Mouse (Mus musculus) ES-E14 (cell line): ENCODE data around the gene Fkbp4. TPM values are rescaled to one million over a fixed set of nuclear protein-coding genes. Genes with fewer than 3 reads are reported as not detected.

Experiments used
- DNase-seq: peaks from one replicate; pipeline ENCODE4 v3.0.0-alpha.2; 2013; ENCODE audit warnings: low read depth, low spot score
- H3K27ac ChIP-seq: 2 replicates; pipeline ENCODE4 v1.5.1; 2012; ENCODE audit warnings: low read depth, mild to moderate bottlenecking, low read length, moderate library complexity, mixed read lengths; ENCODE audit not compliant: poor library complexity, insufficient read depth, severe bottlenecking
- H3K36me3 ChIP-seq: 2 replicates; pipeline ENCODE4 v1.6.1; 2012; ENCODE audit warnings: mild to moderate bottlenecking, low read length, moderate library complexity, mixed read lengths; ENCODE audit not compliant: control insufficient read depth, poor library complexity, insufficient read depth, severe bottlenecking
- H3K4me1 ChIP-seq, 2 experiments: fragments of 150-350 bp in 1 of 2; sonication (generic) in 1 of 2; 2 replicates each; pipeline ENCODE4 v1.6.1; 2012; ENCODE audit warnings: low read length in 2 of 2, mild to moderate bottlenecking in 1 of 2, mixed read lengths in 1 of 2; ENCODE audit not compliant: control insufficient read depth in 2 of 2, insufficient read depth in 2 of 2, poor library complexity in 1 of 2
- H3K4me3 ChIP-seq, 2 experiments: fragments of 150-350 bp in 1 of 2; sonication (generic) in 1 of 2; 2 replicates each; pipeline ENCODE4 v1.5.1; 2012; ENCODE audit warnings: low read length in 2 of 2, low read depth in 1 of 2, mild to moderate bottlenecking in 1 of 2, mixed read lengths in 1 of 2; ENCODE audit not compliant: insufficient read depth in 1 of 2, poor library complexity in 1 of 2, severe bottlenecking in 1 of 2
- H3K9ac ChIP-seq: 2 replicates; pipeline ENCODE4 v1.6.1; 2012; ENCODE audit warnings: low read depth, mild to moderate bottlenecking, low read length, mixed read lengths; ENCODE audit not compliant: poor library complexity, insufficient read depth, severe bottlenecking
- H3K9me3 ChIP-seq: fragments of 150-350 bp; sonication (generic); 2 replicates; pipeline ENCODE4 v1.6.1; 2012; ENCODE audit warnings: low read depth, mild to moderate bottlenecking, low read length; ENCODE audit not compliant: control insufficient read depth, insufficient read depth
- CHD2 ChIP-seq: IDR thresholded peaks from 2 replicates; pipeline ENCODE4 v1.6.1; 2014; ENCODE audit warnings: mild to moderate bottlenecking, low read depth, low read length, inconsistent platforms
- HCFC1 ChIP-seq: IDR thresholded peaks from 2 replicates; pipeline ENCODE4 v1.6.1; 2012; ENCODE audit warnings: low read length, inconsistent platforms, borderline replicate concordance; ENCODE audit not compliant: insufficient read depth
- MAFK ChIP-seq: IDR thresholded peaks from 2 replicates; pipeline ENCODE4 v1.6.1; 2014; ENCODE audit warnings: mild to moderate bottlenecking, low read depth, low read length, inconsistent platforms; ENCODE audit not compliant: insufficient read depth
- ZC3H11A ChIP-seq: IDR thresholded peaks from 2 replicates; pipeline ENCODE4 v1.6.1; 2012; ENCODE audit warnings: low read depth, mild to moderate bottlenecking, inconsistent platforms, low read length, borderline replicate concordance
- ZNF384 ChIP-seq: IDR thresholded peaks from 2 replicates; pipeline ENCODE4 v1.6.1; 2012; ENCODE audit warnings: low read depth, low read length, inconsistent platforms
- in situ Hi-C, 2 experiments: fragments of 600-800 bp; cut with MboI; formaldehyde crosslinking; loops; one replicate each; pipeline ENCODE4 v1.15.1; 2025; ENCODE audit warnings: low sequenced_read_pairs in 2 of 2, inconsistent platforms in 1 of 2; ENCODE audit not compliant: unreplicated experiment in 2 of 2
- total RNA-seq: library from RNA; depleted of rRNA; stranded (reverse); fragments of 300-350 nt; gene quantifications from 2 replicates; pipeline ENCODE4 v1.2.3, GENCODE M21; 2012

The Fkbp4 gene
- total RNA-seq, 1 experiment: 396 TPM

GRCm38 (mm10) chr6:128398996-128399395, 39.5 kb downstream of the Fkbp4 start, which contains the start of gene Nrip2:
Nrip2 (plus strand) TSS chr6:128399296.
- no peak for TF ChIP-seq ZNF384
- no peak for TF ChIP-seq HCFC1
- TF ChIP-seq CHD2: no peak
- no peak for TF ChIP-seq ZC3H11A
- TF ChIP-seq MAFK: no peak
- Histone ChIP-seq H3K36me3 (no peaks in the 10 kb centered on the region), H3K9me3 (no peaks in the 10 kb centered on the region), H3K27ac (no peak within 1 kb of the TSS), H3K4me3 (no peak within 1 kb of the TSS), H3K4me1 (no peaks in the 10 kb centered on the region), H3K9ac (no peak within 1 kb of the TSS)
- in situ Hi-C loops: no loop called here
- DNase-seq: no peak

- no peaks in the 10 kb centered on the region for H3K36me3 ChIP-seq
- TF ChIP-seq MAFK (no peak), HCFC1 (no peak), ZC3H11A (no peak), CHD2 (no peak), ZNF384 (no peak)
- H3K9ac ChIP-seq: no peak overlapping the region
- H3K27ac ChIP-seq: no peak overlapping the region
- H3K4me3 ChIP-seq: no peak overlapping the region
- no peaks in the 10 kb centered on the region for H3K9me3 ChIP-seq
- in situ Hi-C loops: no loop called here
- DNase-seq: no peak
- H3K4me1 ChIP-seq: no peaks in the 10 kb centered on the region
These were observed 40.8 kb downstream of the Fkbp4 start for GRCm38 (mm10) chr6:128397574-128398261.

GRCm38 (mm10) chr6:128390683-128391082, 47.8 kb downstream of the Fkbp4 start:
- Histone ChIP-seq H3K36me3 (no peaks in the 10 kb centered on the region), H3K27ac (no peak overlapping the region), H3K9ac (no peak overlapping the region), H3K4me1 (no peaks in the 10 kb centered on the region), H3K9me3 (no peaks in the 10 kb centered on the region), H3K4me3 (no peak overlapping the region)
- TF ChIP-seq CHD2: no peak
- TF ChIP-seq HCFC1: no peak
- no peak for TF ChIP-seq MAFK
- TF ChIP-seq ZC3H11A: no peak
- no peak for TF ChIP-seq ZNF384
- in situ Hi-C loops: no loop called here
- DNase-seq: no peak

GRCm38 (mm10) chr6:128389185-128389584, 49.3 kb downstream of the Fkbp4 start:
- TF ChIP-seq ZC3H11A (no peak), HCFC1 (no peak), MAFK (no peak), ZNF384 (no peak), CHD2 (no peak)
- no peak overlapping the region for H3K27ac ChIP-seq
- no peak for DNase-seq
- H3K36me3 ChIP-seq: no peaks in the 10 kb centered on the region
- no peak overlapping the region for H3K4me3 ChIP-seq
- in situ Hi-C loops: no loop called here
- H3K9ac ChIP-seq: no peak overlapping the region
- no peaks in the 10 kb centered on the region for H3K4me1 ChIP-seq
- H3K9me3 ChIP-seq: no peaks in the 10 kb centered on the region

GRCm38 (mm10) chr6:128385026-128385425, 53.5 kb downstream of the Fkbp4 start:
- no peaks in the 10 kb centered on the region for H3K4me1 ChIP-seq
- H3K27ac ChIP-seq: no peak overlapping the region
- no peak for TF ChIP-seq HCFC1
- TF ChIP-seq ZNF384: no peak
- no peak for TF ChIP-seq MAFK
- TF ChIP-seq ZC3H11A: no peak
- no peak for TF ChIP-seq CHD2
- no peak overlapping the region for H3K4me3 ChIP-seq
- in situ Hi-C loops: no loop called here
- no peaks in the 10 kb centered on the region for H3K9me3 ChIP-seq
- DNase-seq: no peak
- no peaks in the 10 kb centered on the region for H3K36me3 ChIP-seq
- H3K9ac ChIP-seq: no peak overlapping the region
